Mouse (Mus musculus): Measurements from ENCODE around the gene Iqsec1. TPM values are rescaled to one million over a fixed set of nuclear protein-coding genes. Genes with fewer than 3 reads are reported as not detected.

Iqsec1 gene
- total and polyA plus RNA-seq, 2 experiments from 2014 or later = 34.5 to 149 TPM

- Histone ChIP-seq H3K9ac (replicated peaks; ENCODE audit: low read length, poor library complexity, severe bottlenecking) (no peak overlapping the region), H3K9me3 (ENCODE audit: low read length) (no peaks in the 10 kb centered on the region), H3K4me1 (ENCODE audit: insufficient read depth, low read length) (no peaks in the 10 kb centered on the region), H3K27ac (ENCODE audit: low read depth, low read length) (no peak overlapping the region), H3K4me3 (ENCODE audit: low read depth, low read length) (no peak overlapping the region), H3K27me3 (ENCODE audit: insufficient read depth, low read length) (no peaks in the 10 kb centered on the region), H3K4me2 (ENCODE audit: low read depth, low read length, poor library complexity, severe bottlenecking) (no peak overlapping the region), H3K36me3 (ENCODE audit: insufficient read depth, low read length) (no peaks in the 10 kb centered on the region)
- no peak for ATAC-seq (ENCODE audit: low FRiP score)
- 45% methylated on average over 7 of the region's 7 CpGs for WGBS
- DNase-seq (ENCODE audit: low spot score) = no peak
- TF ChIP-seq CTCF (IDR thresholded peaks at IDR 0.05) = no peak
These were observed 13.1 kb upstream of the Iqsec1 start for GRCm38 (mm10) chr6:91001566-91001965.

- no peaks in the 10 kb centered on the region for H3K36me3 ChIP-seq (ENCODE audit: insufficient read depth, low read length)
- 9% methylated on average over 15 of the region's 15 CpGs for WGBS
- no peak overlapping the region for H3K9ac ChIP-seq (replicated peaks; ENCODE audit: low read length, poor library complexity, severe bottlenecking)
- H3K4me1 ChIP-seq (ENCODE audit: insufficient read depth, low read length) = no peaks in the 10 kb centered on the region
- no peaks in the 10 kb centered on the region for H3K27me3 ChIP-seq (ENCODE audit: insufficient read depth, low read length)
- no peak for TF ChIP-seq CTCF (IDR thresholded peaks at IDR 0.05)
- no peaks in the 10 kb centered on the region for H3K9me3 ChIP-seq (ENCODE audit: low read length)
- peak; percentile 47 for DNase-seq (ENCODE audit: low spot score)
- ATAC-seq (ENCODE audit: low FRiP score) = peak; percentile 50; the same call in 1 of the 2 replicates
- no peak overlapping the region for H3K4me3 ChIP-seq (ENCODE audit: low read depth, low read length)
- peak overlapping the region; percentile 34 for H3K4me2 ChIP-seq (ENCODE audit: low read depth, low read length, poor library complexity, severe bottlenecking)
- no peak overlapping the region for H3K27ac ChIP-seq (ENCODE audit: low read depth, low read length)
These were observed 12.5 kb upstream of the Iqsec1 start for GRCm38 (mm10) chr6:91000819-91001525.

GRCm38 (mm10) chr6:90999176-90999575 lies 10.7 kb upstream of the Iqsec1 start:
- H3K27ac ChIP-seq (ENCODE audit: low read depth, low read length) = no peak overlapping the region
- TF ChIP-seq CTCF (IDR thresholded peaks at IDR 0.05) = no peak
- H3K9me3 ChIP-seq (ENCODE audit: low read length) = no peaks in the 10 kb centered on the region
- H3K4me3 ChIP-seq (ENCODE audit: low read depth, low read length) = no peak overlapping the region
- no peaks in the 10 kb centered on the region for H3K4me1 ChIP-seq (ENCODE audit: insufficient read depth, low read length)
- no peaks in the 10 kb centered on the region for H3K27me3 ChIP-seq (ENCODE audit: insufficient read depth, low read length)
- DNase-seq (ENCODE audit: low spot score) (no peak), ATAC-seq (ENCODE audit: low FRiP score) (no peak)
- H3K36me3 ChIP-seq (ENCODE audit: insufficient read depth, low read length) = no peaks in the 10 kb centered on the region
- no peak overlapping the region for H3K4me2 ChIP-seq (ENCODE audit: low read depth, low read length, poor library complexity, severe bottlenecking)
- no peak overlapping the region for H3K9ac ChIP-seq (replicated peaks; ENCODE audit: low read length, poor library complexity, severe bottlenecking)
- WGBS = 94% methylated on average over 4 of the region's 4 CpGs

GRCm38 (mm10) chr6:90997025-90997424 lies 8.5 kb upstream of the Iqsec1 start:
- no peaks in the 10 kb centered on the region for H3K36me3 ChIP-seq (ENCODE audit: insufficient read depth, low read length)

GRCm38 (mm10) chr6:90996181-90996580 lies 7.7 kb upstream of the Iqsec1 start:
- H3K9me3 ChIP-seq (ENCODE audit: low read length) = no peaks in the 10 kb centered on the region
- ATAC-seq (ENCODE audit: low FRiP score) (no peak), DNase-seq (ENCODE audit: low spot score) (no peak)
- WGBS = 90% methylated on average over 2 of the region's 2 CpGs
- no peaks in the 10 kb centered on the region for H3K27me3 ChIP-seq (ENCODE audit: insufficient read depth, low read length)
- TF ChIP-seq CTCF (IDR thresholded peaks at IDR 0.05) = no peak
- H3K4me3 ChIP-seq (ENCODE audit: low read depth, low read length) = no peak overlapping the region
- H3K27ac ChIP-seq (ENCODE audit: low read depth, low read length) = no peak overlapping the region
- H3K9ac ChIP-seq (replicated peaks; ENCODE audit: low read length, poor library complexity, severe bottlenecking) = no peak overlapping the region
- H3K4me1 ChIP-seq (ENCODE audit: insufficient read depth, low read length) = no peaks in the 10 kb centered on the region
- no peak overlapping the region for H3K4me2 ChIP-seq (ENCODE audit: low read depth, low read length, poor library complexity, severe bottlenecking)
- no peaks in the 10 kb centered on the region for H3K36me3 ChIP-seq (ENCODE audit: insufficient read depth, low read length)

More at GRCm38 (mm10) chr6:90997025-90997424, 8.5 kb upstream of the Iqsec1 start:
- DNase-seq (ENCODE audit: low spot score) (no peak), ATAC-seq (ENCODE audit: low FRiP score) (no peak)
- Histone ChIP-seq H3K27ac (ENCODE audit: low read depth, low read length) (no peak overlapping the region), H3K4me2 (ENCODE audit: low read depth, low read length, poor library complexity, severe bottlenecking) (no peak overlapping the region), H3K9ac (replicated peaks; ENCODE audit: low read length, poor library complexity, severe bottlenecking) (no peak overlapping the region), H3K4me1 (ENCODE audit: insufficient read depth, low read length) (no peaks in the 10 kb centered on the region), H3K27me3 (ENCODE audit: insufficient read depth, low read length) (no peaks in the 10 kb centered on the region), H3K4me3 (ENCODE audit: low read depth, low read length) (no peak overlapping the region), H3K9me3 (ENCODE audit: low read length) (no peaks in the 10 kb centered on the region)
- no peak for TF ChIP-seq CTCF (IDR thresholded peaks at IDR 0.05)
- WGBS = 92% methylated on average over 3 of the region's 3 CpGs

GRCm38 (mm10) chr6:90988299-90988625 lies 223 bp downstream of the Iqsec1 start:
- peak overlapping the region; percentile 97 for H3K4me2 ChIP-seq (ENCODE audit: low read depth, low read length, poor library complexity, severe bottlenecking)
- H3K27me3 ChIP-seq (ENCODE audit: insufficient read depth, low read length) = no peaks in the 10 kb centered on the region
- H3K4me3 ChIP-seq (ENCODE audit: low read depth, low read length) = peak overlapping the region; percentile 63
- no CpG with 5 or more reads among the region's 59 CpGs for WGBS
- peak overlapping the region; percentile 38; the same call in 1 of the 2 replicates for H3K27ac ChIP-seq (ENCODE audit: low read depth, low read length)
- peak overlapping the region; percentile 59 for H3K9ac ChIP-seq (replicated peaks; ENCODE audit: low read length, poor library complexity, severe bottlenecking)
- ATAC-seq (ENCODE audit: low FRiP score) (peak; percentile 22), DNase-seq (ENCODE audit: low spot score) (no peak)
- H3K36me3 ChIP-seq (ENCODE audit: insufficient read depth, low read length) = no peaks in the 10 kb centered on the region
- TF ChIP-seq CTCF (IDR thresholded peaks at IDR 0.05) = no peak
- H3K9me3 ChIP-seq (ENCODE audit: low read length) = no peaks in the 10 kb centered on the region
- H3K4me1 ChIP-seq (ENCODE audit: insufficient read depth, low read length) = peaks cover 5% of the 10 kb centered on the region; the same call in 1 of the 2 replicates
